Mouse (Mus musculus): ENCODE results near the gene Nenf. TPM values are rescaled to one million over a fixed set of nuclear protein-coding genes. Genes with fewer than 3 reads are reported as not detected.

Nenf gene
- total RNA-seq (2015; ENCODE audit: low replicate concordance), result 26.4 and 47.6 TPM in 2 replicates
- 21.2 and 34.5 TPM in 2 replicates for total RNA-seq (2017; ENCODE audit: low replicate concordance)

DNA sequence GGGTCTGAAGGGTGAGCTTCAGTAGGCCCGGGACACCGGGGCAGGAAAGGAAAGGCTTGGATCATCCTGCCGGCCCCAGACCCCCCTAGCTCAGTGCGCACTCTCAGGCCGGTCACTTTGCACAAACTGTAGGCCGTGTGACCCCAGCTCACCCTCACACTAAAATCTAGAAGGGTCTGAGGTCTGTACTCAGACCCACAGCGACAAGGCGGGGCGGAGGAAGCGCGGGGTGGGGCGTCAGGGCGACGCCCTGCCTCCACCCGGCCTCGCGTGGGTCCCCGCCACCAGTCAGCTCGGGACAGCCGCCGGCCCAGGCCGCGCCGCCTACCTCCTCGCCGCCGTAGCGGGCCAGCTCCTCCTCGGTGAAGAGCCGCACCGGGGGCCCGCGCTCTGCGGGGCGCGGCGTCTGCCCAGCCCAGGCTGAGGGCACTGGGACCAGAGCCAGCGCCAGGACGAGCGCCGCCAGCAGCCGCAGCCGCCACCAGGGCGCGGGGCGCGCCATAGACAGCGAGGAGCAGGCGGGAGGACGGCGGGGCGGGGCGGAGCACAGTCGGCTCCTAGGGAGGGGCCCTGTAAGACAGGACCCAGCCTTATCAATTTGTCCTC, at the start of gene Nenf:
Gene Nenf, minus strand, starts transcription at position 604 of the 606 bp plus-strand sequence.
- peak; percentile 92 for ATAC-seq (replicated peaks; ENCODE audit: low FRiP score, poor library complexity, severe bottlenecking)

DNA sequence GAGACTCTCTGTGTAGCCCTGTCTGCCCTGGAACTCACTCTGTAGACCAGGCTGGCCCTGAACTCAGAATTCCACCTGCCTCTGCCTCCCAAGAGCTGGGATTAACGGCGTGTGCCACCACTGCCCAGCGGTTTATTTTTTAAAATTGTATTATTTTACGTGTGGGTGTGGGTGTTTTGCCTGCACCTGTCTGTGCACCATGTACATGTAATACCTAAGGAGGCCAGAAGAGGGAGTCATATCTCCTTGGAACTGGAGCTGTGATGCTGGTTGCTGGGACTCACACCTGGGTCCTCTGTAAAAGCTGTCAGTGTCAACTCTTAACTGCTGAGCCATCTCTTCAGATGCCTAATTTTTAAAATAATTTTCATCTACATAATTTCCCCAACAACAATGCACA, 46.5 kb upstream of the Nenf start:
- peak; percentile 86 for ATAC-seq (replicated peaks; ENCODE audit: low FRiP score, poor library complexity, severe bottlenecking)

DNA sequence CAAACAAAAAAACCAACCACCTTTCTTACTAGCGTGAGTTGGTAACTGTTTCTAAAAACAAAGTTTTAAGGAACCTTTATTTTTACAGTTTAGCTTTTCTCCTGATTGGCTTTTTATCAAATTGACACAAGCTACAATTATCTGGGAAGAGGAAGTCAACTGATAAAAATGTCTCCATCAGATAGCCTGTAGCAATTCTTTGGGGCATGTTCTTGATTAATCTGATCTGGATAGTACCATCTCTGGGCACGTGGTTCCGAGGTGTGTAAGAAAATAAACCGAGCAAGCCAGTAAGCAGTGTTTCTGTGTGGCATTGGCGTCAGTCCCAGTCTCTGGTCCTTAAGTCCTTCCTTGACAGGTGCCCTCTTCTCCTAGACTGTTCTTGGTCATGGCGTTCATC, 44.4 kb upstream of the Nenf start:
- no peak for ATAC-seq (replicated peaks; ENCODE audit: low FRiP score, poor library complexity, severe bottlenecking)

DNA sequence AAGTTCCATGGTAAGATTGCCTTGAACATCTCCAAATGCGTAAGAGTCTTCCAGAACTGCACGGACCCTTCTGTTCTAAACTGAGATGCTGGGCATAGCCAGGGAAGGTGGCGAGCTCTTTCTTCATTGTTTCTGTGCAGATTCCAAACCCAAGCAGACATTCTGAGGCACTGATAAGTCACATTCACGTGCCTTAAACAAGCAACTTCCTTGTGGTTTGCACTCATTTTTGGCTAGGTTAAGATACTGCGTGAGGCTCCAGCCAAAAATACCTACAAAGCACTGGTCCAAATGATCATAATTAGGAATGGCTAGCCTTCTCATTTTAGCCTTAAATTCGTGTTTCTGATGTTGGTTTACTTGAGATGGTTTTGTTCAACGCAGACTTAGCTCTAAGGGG, 41.5 kb upstream of the Nenf start:
- no peak for ATAC-seq (replicated peaks; ENCODE audit: low FRiP score, poor library complexity, severe bottlenecking)

DNA sequence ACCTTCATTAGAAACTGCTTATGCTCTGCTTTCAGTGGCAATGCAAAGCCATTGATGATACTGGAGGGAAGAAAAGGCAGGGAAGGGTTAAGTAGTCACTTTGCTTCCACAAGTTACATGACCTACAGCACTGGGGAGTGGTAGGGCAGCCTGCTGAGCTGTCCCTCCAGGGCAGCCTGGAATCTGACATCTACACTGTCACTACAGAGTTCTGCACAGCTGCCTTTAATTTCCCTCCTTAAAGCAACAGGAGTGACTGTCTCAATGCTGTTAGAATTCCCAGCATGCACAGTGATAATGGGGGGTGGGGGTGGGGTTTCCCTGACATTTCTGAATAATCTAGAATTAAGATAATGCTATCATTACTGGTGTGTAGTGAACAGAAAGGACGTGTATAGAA, 38.9 kb upstream of the Nenf start:
- ATAC-seq (replicated peaks; ENCODE audit: low FRiP score, poor library complexity, severe bottlenecking), result no peak

DNA sequence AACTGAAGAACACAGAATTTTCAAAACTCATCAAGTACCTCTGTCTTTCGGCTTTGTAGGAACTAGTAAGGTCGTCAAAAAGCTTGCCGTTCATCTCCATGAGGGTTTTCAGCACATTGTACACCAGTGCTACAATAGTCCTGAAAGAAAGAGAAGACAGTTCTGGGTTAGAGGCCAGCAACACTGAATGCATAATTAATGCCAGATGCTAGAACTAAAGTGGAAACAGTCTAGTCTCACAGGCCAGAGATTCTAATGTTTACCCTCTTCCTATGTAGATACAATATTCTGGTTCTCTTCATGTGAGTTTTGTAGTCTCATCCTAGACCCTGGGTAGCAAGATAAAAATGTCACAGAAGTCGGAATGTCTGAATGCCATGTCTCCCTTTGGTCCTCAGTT, 35.8 kb upstream of the Nenf start:
- ATAC-seq (replicated peaks; ENCODE audit: low FRiP score, poor library complexity, severe bottlenecking), result no peak

DNA sequence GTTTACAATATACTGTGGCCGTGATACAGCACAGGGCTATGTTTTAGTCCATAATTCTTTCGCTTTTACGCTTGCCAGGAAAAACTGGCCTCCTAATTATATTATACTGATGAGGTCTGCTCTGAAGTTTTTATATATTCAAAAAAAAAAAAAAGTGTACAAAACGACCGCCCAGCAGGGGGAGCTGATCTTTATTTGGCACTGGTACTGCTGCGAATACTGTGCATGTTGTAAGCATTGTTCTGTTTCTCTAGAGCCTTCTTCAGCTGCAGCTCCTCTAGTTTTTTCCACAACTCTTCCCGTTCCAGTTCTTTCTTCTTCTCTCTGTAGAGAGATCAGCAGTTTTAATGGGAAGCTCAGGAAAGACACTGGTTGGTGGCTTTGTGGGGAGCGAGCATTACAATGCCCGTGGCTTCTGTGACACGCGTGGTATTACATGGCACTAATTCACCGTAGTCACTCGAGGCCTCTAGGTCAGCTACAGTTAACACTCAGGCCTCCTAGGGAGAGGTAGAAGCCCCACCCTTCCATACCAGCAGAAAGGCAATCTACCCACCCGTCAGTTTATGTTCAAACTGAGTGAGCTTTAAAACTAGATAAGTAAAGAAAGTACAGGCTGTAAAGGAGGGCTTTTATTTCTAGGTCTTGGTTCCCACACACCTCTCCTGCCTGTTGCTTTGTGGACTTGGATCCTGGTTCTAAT, 34.9 kb upstream of the Nenf start:
- no peak for ATAC-seq (replicated peaks; ENCODE audit: low FRiP score, poor library complexity, severe bottlenecking)

- ATAC-seq (replicated peaks; ENCODE audit: low FRiP score, poor library complexity, severe bottlenecking), result no peak
Observed at GRCm38 (mm10) chr1:191350355-191350754, 32.4 kb upstream of the Nenf start.

GRCm38 (mm10) chr1:191349486-191350037, 31.6 kb upstream of the Nenf start:
- ATAC-seq (replicated peaks; ENCODE audit: low FRiP score, poor library complexity, severe bottlenecking), result no peak

- no peak for ATAC-seq (replicated peaks; ENCODE audit: low FRiP score, poor library complexity, severe bottlenecking)
Observed at GRCm38 (mm10) chr1:191348996-191349395, 31.0 kb upstream of the Nenf start.

GRCm38 (mm10) chr1:191348592-191348991, 30.6 kb upstream of the Nenf start:
- ATAC-seq (replicated peaks; ENCODE audit: low FRiP score, poor library complexity, severe bottlenecking), result no peak

DNA sequence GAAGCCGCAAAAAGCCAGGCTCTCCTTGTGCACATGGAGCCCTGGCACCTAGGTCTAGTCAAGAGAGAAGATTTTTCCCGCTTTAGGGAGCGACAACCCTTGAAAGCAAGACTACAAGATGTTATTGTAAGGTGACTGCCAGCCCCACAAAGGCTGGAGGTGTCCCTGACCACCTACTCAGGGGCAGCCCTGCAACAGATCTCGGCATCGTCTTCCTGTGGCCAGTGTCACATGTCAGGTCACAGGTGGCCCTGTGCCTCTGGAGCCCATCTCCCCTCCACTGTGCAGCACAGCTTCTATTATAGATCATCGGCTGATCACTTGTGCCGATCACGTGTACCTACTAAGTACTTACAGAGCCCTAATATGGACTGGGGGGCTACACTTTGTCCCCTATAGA, 29.6 kb upstream of the Nenf start:
- no peak for ATAC-seq (replicated peaks; ENCODE audit: low FRiP score, poor library complexity, severe bottlenecking)

- ATAC-seq (replicated peaks; ENCODE audit: low FRiP score, poor library complexity, severe bottlenecking), result no peak
Observed at GRCm38 (mm10) chr1:191340530-191340929, 22.5 kb upstream of the Nenf start.

GRCm38 (mm10) chr1:191339876-191340275, 21.9 kb upstream of the Nenf start:
- ATAC-seq (replicated peaks; ENCODE audit: low FRiP score, poor library complexity, severe bottlenecking), result no peak

- ATAC-seq (replicated peaks; ENCODE audit: low FRiP score, poor library complexity, severe bottlenecking), result no peak
Observed at GRCm38 (mm10) chr1:191334500-191334899, 16.5 kb upstream of the Nenf start.

DNA sequence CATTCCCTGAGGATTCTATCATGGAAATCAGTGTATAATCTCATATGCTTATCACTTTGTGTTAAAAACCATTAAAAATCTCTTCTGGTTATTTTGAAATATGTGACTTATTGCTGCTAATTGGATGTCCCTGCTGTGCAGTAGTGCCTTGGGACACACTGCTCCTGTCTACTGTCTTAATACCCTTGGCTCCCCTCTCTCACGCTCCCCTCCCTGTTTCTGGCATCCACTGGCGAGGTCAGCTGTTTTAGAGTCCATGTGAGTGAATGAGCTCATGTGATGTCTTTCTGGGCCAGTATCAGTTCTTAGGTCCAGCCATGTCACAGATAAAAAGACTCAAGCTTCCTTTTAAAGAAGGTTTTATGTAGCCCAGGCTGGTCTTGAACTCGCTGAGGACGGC, 12.4 kb upstream of the Nenf start:
- no peak for ATAC-seq (replicated peaks; ENCODE audit: low FRiP score, poor library complexity, severe bottlenecking)

DNA sequence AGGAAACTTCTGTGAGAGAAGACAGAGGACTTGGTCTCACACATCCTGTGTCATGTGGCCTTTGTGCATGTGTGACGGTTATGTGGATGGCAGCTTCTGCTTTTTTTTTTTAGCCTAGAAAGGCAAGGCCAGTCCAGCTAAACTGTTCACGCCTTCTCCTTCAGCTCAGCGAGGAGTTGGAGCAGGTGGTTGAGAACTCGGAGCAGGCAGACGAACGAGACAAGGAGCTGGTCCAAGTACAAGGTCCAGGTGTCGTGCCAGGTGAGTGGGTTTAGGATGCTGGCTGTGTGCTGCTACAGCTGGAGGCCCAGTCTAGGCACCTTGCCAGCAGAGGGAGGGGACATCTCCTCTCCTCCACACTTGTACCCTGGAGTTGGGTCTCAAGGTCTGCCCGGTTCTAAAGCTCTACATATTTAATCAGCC, 10.0 kb upstream of the Nenf start:
- ATAC-seq (replicated peaks; ENCODE audit: low FRiP score, poor library complexity, severe bottlenecking), result no peak

- ATAC-seq (replicated peaks; ENCODE audit: low FRiP score, poor library complexity, severe bottlenecking), result no peak
Observed at GRCm38 (mm10) chr1:191327258-191327657, 9.3 kb upstream of the Nenf start.

GRCm38 (mm10) chr1:191326233-191326882, 8.4 kb upstream of the Nenf start:
- ATAC-seq (replicated peaks; ENCODE audit: low FRiP score, poor library complexity, severe bottlenecking), result peak; percentile 65

GRCm38 (mm10) chr1:191325726-191326232, 7.8 kb upstream of the Nenf start, which contains the start of gene Tmem206:
Tmem206 (plus strand) TSS chr1:191325912.
- ATAC-seq (replicated peaks; ENCODE audit: low FRiP score, poor library complexity, severe bottlenecking), result peak; percentile 91

Data from erythroid progenitor cell, adult 5-6 weeks (primary cell).